Mouse (Mus musculus) frontal cortex, adult 2 months (tissue): ENCODE results near the gene 1700008O03Rik. TPM values are rescaled to one million over a fixed set of nuclear protein-coding genes. Genes with fewer than 3 reads are reported as not detected.

ENCODE experiments used
- DNase-seq, 2 experiments: peaks; one replicate each; pipeline ENCODE4 v3.0.0; 2022; ENCODE audit warnings: low spot score in 1 of 2; ENCODE audit errors: extremely low spot score in 1 of 2
- polyA plus RNA-seq: library from polyadenylated mRNA; depleted of rRNA; stranded (reverse); fragments of >200 nt; gene quantifications from 2 replicates; pipeline ENCODE4 v1.2.3, GENCODE M21; 2012

Gene 1700008O03Rik
- polyA plus RNA-seq, 1 experiment: 3.7 TPM

- no peak for DNase-seq
These were observed 7.3 kb downstream of the 1700008O03Rik start for GRCm38 (mm10) chr7:44378290-44378689.

- DNase-seq: no peak
These were observed 9.8 kb downstream of the 1700008O03Rik start for GRCm38 (mm10) chr7:44375793-44376192.

- no peak for DNase-seq
These were observed 10.4 kb downstream of the 1700008O03Rik start for GRCm38 (mm10) chr7:44375207-44375606.

GRCm38 (mm10) chr7:44374756-44375155 lies 10.9 kb downstream of the 1700008O03Rik start:
- DNase-seq: no peak

GRCm38 (mm10) chr7:44373889-44374652 lies 11.5 kb downstream of the 1700008O03Rik start:
- DNase-seq: peak; percentile 94 to 96

GRCm38 (mm10) chr7:44373460-44373859 lies 12.2 kb downstream of the 1700008O03Rik start:
- DNase-seq: no peak

GRCm38 (mm10) chr7:44372678-44373077 lies 12.9 kb downstream of the 1700008O03Rik start:
- DNase-seq: no peak

GRCm38 (mm10) chr7:44360792-44361301 lies 24.8 kb downstream of the 1700008O03Rik start:
- peak in 1 of 2 experiments; percentile 53 for DNase-seq

- DNase-seq: peak; percentile 94 to 98
These were observed 25.5 kb downstream of the 1700008O03Rik start for GRCm38 (mm10) chr7:44359908-44360672.

GRCm38 (mm10) chr7:44358886-44359654 lies 26.6 kb downstream of the 1700008O03Rik start:
- DNase-seq: peak in 1 of 2 experiments; percentile 38

- DNase-seq: peak in 1 of 2 experiments; percentile 22
These were observed 27.6 kb downstream of the 1700008O03Rik start for GRCm38 (mm10) chr7:44358012-44358411.

GRCm38 (mm10) chr7:44357531-44357930 lies 28.1 kb downstream of the 1700008O03Rik start:
- DNase-seq: peak in 1 of 2 experiments; percentile 5

- DNase-seq: peak in 1 of 2 experiments; percentile 23
These were observed 28.8 kb downstream of the 1700008O03Rik start for GRCm38 (mm10) chr7:44356590-44357481.

GRCm38 (mm10) chr7:44355411-44355810 lies 30.2 kb downstream of the 1700008O03Rik start:
- DNase-seq: peak in 1 of 2 experiments; percentile 46

- no peak for DNase-seq
These were observed 31.8 kb downstream of the 1700008O03Rik start for GRCm38 (mm10) chr7:44353601-44354340.

- no peak for DNase-seq
These were observed 32.6 kb downstream of the 1700008O03Rik start for GRCm38 (mm10) chr7:44352750-44353600.

- DNase-seq: no peak
These were observed 33.5 kb downstream of the 1700008O03Rik start for GRCm38 (mm10) chr7:44351881-44352749.
